Mouse (Mus musculus) G1E (cell line): ENCODE results near the gene Lrrn2.

Experiments used
- CTCF ChIP-seq: IDR thresholded peaks from 2 replicates; pipeline ENCODE4 v1.5.1; 2012; ENCODE audit warnings: low read depth, low read length, inconsistent platforms, mixed read lengths
- GATA2 ChIP-seq: IDR thresholded peaks from 2 replicates; pipeline ENCODE4 v1.6.1; 2012; ENCODE audit warnings: low read depth, low read length, inconsistent platforms, borderline replicate concordance
- POLR2AphosphoS5 ChIP-seq: IDR thresholded peaks from 2 replicates; pipeline ENCODE4 v1.6.1; 2012; ENCODE audit warnings: low read depth, low read length, inconsistent platforms; ENCODE audit not compliant: insufficient replicate concordance
- TAL1 ChIP-seq: conservative IDR thresholded peaks from 2 replicates; pipeline ENCODE4 v1.6.1; 2012; ENCODE audit warnings: low read depth, low read length, inconsistent platforms, mixed read lengths

DNA sequence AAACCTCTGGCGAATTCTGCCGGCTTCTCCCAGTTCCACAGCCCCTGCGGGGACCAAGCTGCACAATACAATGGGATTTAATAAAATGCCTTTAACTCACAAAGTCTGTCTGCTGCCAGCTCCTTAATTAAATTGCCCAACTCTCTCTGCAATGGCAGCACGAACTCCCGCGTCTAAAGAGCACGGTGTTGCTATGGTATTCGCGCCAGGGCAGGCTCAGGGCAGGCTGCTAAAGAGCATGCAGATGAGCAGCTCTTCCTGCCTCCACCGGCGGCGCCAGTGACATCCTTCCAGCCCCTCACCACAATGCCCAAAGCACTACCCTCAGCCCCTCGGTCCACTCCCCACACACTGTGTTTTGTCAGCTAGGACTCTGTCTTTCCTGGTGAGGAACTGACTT lies 41.0 kb downstream of the Lrrn2 start:
- TF ChIP-seq TAL1 = no peak
- no peak for TF ChIP-seq CTCF
- TF ChIP-seq GATA2 = no peak
- no peak for TF ChIP-seq POLR2AphosphoS5
